Mouse (Mus musculus): Measurements from ENCODE around the gene Rps11. TPM values are rescaled to one million over a fixed set of nuclear protein-coding genes. Genes with fewer than 3 reads are reported as not detected.
A peak's percentile ranks its signal among the peaks of the same experiment; 100 is the strongest.

The Rps11 gene
- polyA plus RNA-seq, 1 experiment from 2014 or later: 1,305 TPM

DNA sequence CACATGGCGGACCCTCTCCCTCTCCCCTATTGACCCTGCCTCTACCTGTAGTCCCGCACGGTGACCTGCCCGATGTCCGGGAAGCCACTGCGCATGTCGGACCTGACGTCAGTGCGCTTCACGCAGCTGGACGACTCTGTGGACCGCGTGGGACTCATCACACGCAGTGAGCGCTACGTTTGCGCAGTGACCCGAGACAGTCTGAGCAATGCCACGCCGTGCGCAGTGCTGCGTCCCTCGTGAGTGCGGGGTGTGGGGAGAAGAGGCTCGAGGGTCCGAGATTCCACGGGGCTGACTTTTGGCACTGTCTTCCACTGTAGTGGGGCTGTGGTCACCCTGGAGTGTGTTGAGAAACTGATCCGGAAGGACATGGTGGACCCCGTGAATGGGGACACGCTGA lies 47.7 kb downstream of the Rps11 start:
- no peak for ATAC-seq (replicated peaks; ENCODE audit: insufficient number of reproducible peaks, low FRiP score, low TSS enrichment)

DNA sequence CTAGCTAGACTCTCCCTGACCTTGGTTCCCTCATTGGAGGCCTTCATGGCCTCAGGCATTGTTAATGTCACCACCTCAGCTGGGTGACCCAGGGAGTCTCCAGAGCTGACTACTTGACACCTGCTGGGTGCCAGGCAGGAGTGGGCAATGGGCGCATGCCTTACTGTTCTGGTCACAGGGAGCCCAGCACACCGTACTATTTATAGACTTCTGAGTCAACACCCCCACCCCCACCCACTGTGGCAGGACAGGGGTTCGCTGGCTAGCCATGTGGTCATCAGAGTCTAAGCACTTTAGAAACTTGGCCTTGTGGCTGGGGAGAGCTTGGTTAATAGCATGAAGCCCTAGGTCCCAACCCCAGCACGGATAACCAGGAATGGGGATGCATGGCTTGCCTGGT lies 48.8 kb downstream of the Rps11 start:
- H3K9me3 ChIP-seq (replicated peaks; ENCODE audit: control insufficient read depth, low read length): no peaks in the 10 kb centered on the region
- peak overlapping the region; percentile 82 for H3K27ac ChIP-seq (ENCODE audit: low read depth, low read length)
- peaks cover 13% of the 10 kb centered on the region for H3K4me1 ChIP-seq (ENCODE audit: control insufficient read depth, insufficient read depth, low read length)
- 0 out of 2 replicates have a peak, but pooled peaks have one; percentile 35 for ATAC-seq (replicated peaks; ENCODE audit: insufficient number of reproducible peaks, low FRiP score, low TSS enrichment)
- H3K9ac ChIP-seq (ENCODE audit: low read depth, low read length): peak overlapping the region; percentile 56; the same call in 1 of the 2 replicates
- WGBS (ENCODE audit: insufficient replicate concordance): 45% methylated on average over 4 of the region's 4 CpGs
- peaks cover 8% of the 10 kb centered on the region for H3K36me3 ChIP-seq (ENCODE audit: control insufficient read depth, insufficient read depth, low read length)
- no peaks in the 10 kb centered on the region for H3K27me3 ChIP-seq (ENCODE audit: control insufficient read depth, insufficient read depth, low read length)
- peak overlapping the region; percentile 22; the same call in 1 of the 2 replicates for H3K4me2 ChIP-seq
- no peak overlapping the region for H3K4me3 ChIP-seq (ENCODE audit: low read depth, low read length)

More for the DNA sequence above, 47.7 kb downstream of the Rps11 start:
- peaks cover 13% of the 10 kb centered on the region for H3K4me1 ChIP-seq (ENCODE audit: control insufficient read depth, insufficient read depth, low read length)
- H3K27ac ChIP-seq (ENCODE audit: low read depth, low read length): peak overlapping the region; percentile 82; the same call in 1 of the 2 replicates
- no peak overlapping the region for H3K4me2 ChIP-seq
- no peaks in the 10 kb centered on the region; the same call in 1 of the 2 replicates for H3K9me3 ChIP-seq (replicated peaks; ENCODE audit: control insufficient read depth, low read length)
- no peak overlapping the region for H3K4me3 ChIP-seq (ENCODE audit: low read depth, low read length)
- H3K36me3 ChIP-seq (ENCODE audit: control insufficient read depth, insufficient read depth, low read length): peaks cover 8% of the 10 kb centered on the region
- WGBS (ENCODE audit: insufficient replicate concordance): 85% methylated on average over 30 of the region's 30 CpGs
- no peaks in the 10 kb centered on the region for H3K27me3 ChIP-seq (ENCODE audit: control insufficient read depth, insufficient read depth, low read length)
- H3K9ac ChIP-seq (ENCODE audit: low read depth, low read length): no peak overlapping the region

DNA sequence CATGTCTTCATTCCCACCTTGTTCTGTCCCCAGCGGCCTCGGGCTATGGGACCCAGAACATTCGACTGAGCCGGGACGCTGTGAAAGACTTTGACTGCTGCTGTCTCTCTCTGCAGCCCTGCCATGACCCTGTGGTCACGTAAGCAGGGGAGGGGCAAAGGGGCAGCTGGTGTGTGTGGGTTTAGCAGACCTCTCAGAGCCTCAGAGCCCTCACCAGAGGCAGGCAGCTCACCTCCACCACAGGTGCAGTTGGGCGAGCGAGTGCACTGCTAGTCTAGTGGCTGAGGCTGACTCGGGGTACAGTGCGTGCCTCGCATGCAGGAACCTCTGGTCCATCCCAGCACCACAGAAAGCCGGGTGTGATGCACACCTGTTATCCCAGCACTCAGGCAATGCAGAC lies 50.3 kb downstream of the Rps11 start:
- Histone ChIP-seq H3K4me3 (ENCODE audit: low read depth, low read length) (no peak overlapping the region), H3K27me3 (ENCODE audit: control insufficient read depth, insufficient read depth, low read length) (no peaks in the 10 kb centered on the region), H3K9me3 (replicated peaks; ENCODE audit: control insufficient read depth, low read length) (no peaks in the 10 kb centered on the region), H3K9ac (ENCODE audit: low read depth, low read length) (no peak overlapping the region), H3K27ac (ENCODE audit: low read depth, low read length) (no peak overlapping the region), H3K36me3 (ENCODE audit: control insufficient read depth, insufficient read depth, low read length) (peaks cover 8% of the 10 kb centered on the region), H3K4me1 (ENCODE audit: control insufficient read depth, insufficient read depth, low read length) (peaks cover 13% of the 10 kb centered on the region), H3K4me2 (no peak overlapping the region)
- 87% methylated on average over 12 of the region's 12 CpGs for WGBS (ENCODE audit: insufficient replicate concordance)
- ATAC-seq (replicated peaks; ENCODE audit: insufficient number of reproducible peaks, low FRiP score, low TSS enrichment): no peak

DNA sequence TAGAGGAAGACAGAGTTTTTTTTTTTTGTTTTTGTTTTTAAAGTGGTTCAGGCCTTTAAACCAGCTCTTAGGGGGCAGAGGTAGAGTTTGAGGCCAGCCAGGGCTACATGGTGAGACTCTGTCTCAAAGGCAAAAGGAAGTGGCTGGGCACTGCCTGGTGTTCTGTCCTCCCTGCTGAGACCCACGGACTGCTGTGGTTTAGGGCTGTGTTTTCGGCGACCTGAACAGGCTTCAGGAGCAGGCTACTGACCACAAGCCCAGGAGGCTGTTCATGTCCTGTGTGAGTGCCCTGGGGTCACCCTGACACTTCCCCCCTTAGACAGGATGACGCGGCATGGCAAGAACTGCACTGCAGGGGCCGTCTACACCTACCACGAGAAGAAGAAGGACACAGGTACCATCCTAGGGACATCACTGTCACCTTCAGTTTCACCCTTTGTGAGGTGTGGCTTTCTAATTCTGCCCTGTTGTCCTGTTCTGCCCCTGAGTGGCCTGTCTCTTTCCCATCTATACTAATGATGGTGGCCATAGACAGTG lies 51.0 kb downstream of the Rps11 start:
- Histone ChIP-seq H3K27ac (ENCODE audit: low read depth, low read length) (0 out of 2 replicates have a peak overlapping the region, but pooled peaks have one; percentile 18), H3K4me1 (ENCODE audit: control insufficient read depth, insufficient read depth, low read length) (peaks cover 13% of the 10 kb centered on the region), H3K9ac (ENCODE audit: low read depth, low read length) (no peak overlapping the region), H3K36me3 (ENCODE audit: control insufficient read depth, insufficient read depth, low read length) (peaks cover 8% of the 10 kb centered on the region), H3K9me3 (replicated peaks; ENCODE audit: control insufficient read depth, low read length) (no peaks in the 10 kb centered on the region), H3K4me3 (ENCODE audit: low read depth, low read length) (no peak overlapping the region), H3K27me3 (ENCODE audit: control insufficient read depth, insufficient read depth, low read length) (no peaks in the 10 kb centered on the region), H3K4me2 (no peak overlapping the region)
- no peak for ATAC-seq (replicated peaks; ENCODE audit: insufficient number of reproducible peaks, low FRiP score, low TSS enrichment)
- 79% methylated on average over 7 of the region's 7 CpGs for WGBS (ENCODE audit: insufficient replicate concordance)

MicroRNAs encoded within 50 kb of the gene (microRNA counts, 519-probe panel; counts per million panel counts)
- microRNA mmu-miR-150: 32.2 counts per million

Small RNA genes lying within 50 kb of the gene (microRNA-seq; reads per million reads assigned to microRNA genes)
- 16.1 reads per million, percentile 48 among the genes with 10 or more reads in this experiment for gene Mir150 (ENCODE audit: borderline number of aligned reads)
- gene Mir5121 (ENCODE audit: borderline number of aligned reads): 112 reads per million, percentile 65 among the genes with 10 or more reads in this experiment
- gene Mir7055 (ENCODE audit: borderline number of aligned reads): not detected

Other genes with a start within 250 kb of the Rps11 start
- 47.3 and 51.9 TPM in 2 replicates for gene Med25, start 231.7 kb downstream of the Rps11 start, polyA plus RNA-seq (2014; fragmentation: Nextera tagmentation; extraction: Ambion mirVana)
- gene Fuz, start 228.4 kb downstream of the Rps11 start, polyA plus RNA-seq (2014; fragmentation: Nextera tagmentation; extraction: Ambion mirVana): 12.2 and 12.8 TPM in 2 replicates
- gene Ap2a1, start 194.9 kb downstream of the Rps11 start, polyA plus RNA-seq (2014; fragmentation: Nextera tagmentation; extraction: Ambion mirVana): 69.1 and 77.3 TPM in 2 replicates
- gene Tsks, start 181.2 kb downstream of the Rps11 start, polyA plus RNA-seq (2014; fragmentation: Nextera tagmentation; extraction: Ambion mirVana): not detected in 2 replicates
- gene Cpt1c, start 149.6 kb downstream of the Rps11 start, polyA plus RNA-seq (2014; fragmentation: Nextera tagmentation; extraction: Ambion mirVana): 10.0 and 10.5 TPM in 2 replicates
- 179 and 194 TPM in 2 replicates for gene Prmt1, start 137.9 kb downstream of the Rps11 start, polyA plus RNA-seq (2014; fragmentation: Nextera tagmentation; extraction: Ambion mirVana)
- gene Irf3, start 126.8 kb downstream of the Rps11 start, polyA plus RNA-seq (2014; fragmentation: Nextera tagmentation; extraction: Ambion mirVana): 57.3 and 61.4 TPM in 2 replicates
- 41.0 and 43.2 TPM in 2 replicates for gene Bcl2l12, start 125.7 kb downstream of the Rps11 start, polyA plus RNA-seq (2014; fragmentation: Nextera tagmentation; extraction: Ambion mirVana)
- 37.9 and 42.5 TPM in 2 replicates for gene Scaf1, start 108.1 kb downstream of the Rps11 start, polyA plus RNA-seq (2014; fragmentation: Nextera tagmentation; extraction: Ambion mirVana)
- 74.4 and 76.1 TPM in 2 replicates for gene Rras, start 106.5 kb downstream of the Rps11 start, polyA plus RNA-seq (2014; fragmentation: Nextera tagmentation; extraction: Ambion mirVana)
- gene Prr12, start 71.6 kb downstream of the Rps11 start, polyA plus RNA-seq (2014; fragmentation: Nextera tagmentation; extraction: Ambion mirVana): 7.9 and 12.1 TPM in 2 replicates
- gene Nosip, start 62.0 kb downstream of the Rps11 start, polyA plus RNA-seq (2014; fragmentation: Nextera tagmentation; extraction: Ambion mirVana): 54.2 and 58.9 TPM in 2 replicates
- gene Prrg2, start 61.8 kb downstream of the Rps11 start, polyA plus RNA-seq (2014; fragmentation: Nextera tagmentation; extraction: Ambion mirVana): 11.7 and 13.3 TPM in 2 replicates
- gene Rcn3, start 32.2 kb downstream of the Rps11 start, polyA plus RNA-seq (2014; fragmentation: Nextera tagmentation; extraction: Ambion mirVana): 339 and 341 TPM in 2 replicates
- 15.1 and 20.5 TPM in 2 replicates for gene Fcgrt, start 20.6 kb downstream of the Rps11 start, polyA plus RNA-seq (2014; fragmentation: Nextera tagmentation; extraction: Ambion mirVana)
- 981 and 1,056 TPM in 2 replicates for gene Rpl13a, start 4.3 kb upstream of the Rps11 start, polyA plus RNA-seq (2014; fragmentation: Nextera tagmentation; extraction: Ambion mirVana)
- gene Gm45713, start 11.8 kb upstream of the Rps11 start, polyA plus RNA-seq (2014; fragmentation: Nextera tagmentation; extraction: Ambion mirVana): 0.21 TPM in 2 replicates
- 1.6 and 2.5 TPM in 2 replicates for gene Flt3l, start 12.0 kb upstream of the Rps11 start, polyA plus RNA-seq (2014; fragmentation: Nextera tagmentation; extraction: Ambion mirVana)
- 99.1 and 99.6 TPM in 2 replicates for gene Pih1d1, start 29.9 kb upstream of the Rps11 start, polyA plus RNA-seq (2014; fragmentation: Nextera tagmentation; extraction: Ambion mirVana)
- 28.7 and 28.9 TPM in 2 replicates for gene Aldh16a1, start 30.1 kb upstream of the Rps11 start, polyA plus RNA-seq (2014; fragmentation: Nextera tagmentation; extraction: Ambion mirVana)
- gene Slc17a7, start 39.5 kb upstream of the Rps11 start, polyA plus RNA-seq (2014; fragmentation: Nextera tagmentation; extraction: Ambion mirVana): 3.0 and 3.7 TPM in 2 replicates
- gene Gfy, start 55.1 kb upstream of the Rps11 start, polyA plus RNA-seq (2014; fragmentation: Nextera tagmentation; extraction: Ambion mirVana): not detected in 2 replicates
- 0.68 TPM in 1 of 2 replicates, not detected in the other for gene Pth2, start 56.6 kb upstream of the Rps11 start, polyA plus RNA-seq (2014; fragmentation: Nextera tagmentation; extraction: Ambion mirVana)
- gene Ccdc155, start 80.5 kb upstream of the Rps11 start, polyA plus RNA-seq (2014; fragmentation: Nextera tagmentation; extraction: Ambion mirVana): 0.39 and 0.70 TPM in 2 replicates
- 1.9 and 2.4 TPM in 2 replicates for gene Dkkl1, start 87.7 kb upstream of the Rps11 start, polyA plus RNA-seq (2014; fragmentation: Nextera tagmentation; extraction: Ambion mirVana)
- gene Tead2, start 91.3 kb upstream of the Rps11 start, polyA plus RNA-seq (2014; fragmentation: Nextera tagmentation; extraction: Ambion mirVana): 129 and 131 TPM in 2 replicates
- gene Cd37, start 114.7 kb upstream of the Rps11 start, polyA plus RNA-seq (2014; fragmentation: Nextera tagmentation; extraction: Ambion mirVana): 2.1 and 2.2 TPM in 2 replicates
- 0.32 and 0.47 TPM in 2 replicates for gene Slc6a16, start 116.6 kb upstream of the Rps11 start, polyA plus RNA-seq (2014; fragmentation: Nextera tagmentation; extraction: Ambion mirVana)
- not detected in 2 replicates for gene Slc6a21, start 153.1 kb upstream of the Rps11 start, polyA plus RNA-seq (2014; fragmentation: Nextera tagmentation; extraction: Ambion mirVana)
- gene Trpm4, start 209.3 kb upstream of the Rps11 start, polyA plus RNA-seq (2014; fragmentation: Nextera tagmentation; extraction: Ambion mirVana): 7.0 and 9.8 TPM in 2 replicates
- gene Hrc, start 210.9 kb upstream of the Rps11 start, polyA plus RNA-seq (2014; fragmentation: Nextera tagmentation; extraction: Ambion mirVana): 24.3 and 30.1 TPM in 2 replicates
- 2.0 and 3.7 TPM in 2 replicates for gene Ppfia3, start 242.6 kb upstream of the Rps11 start, polyA plus RNA-seq (2014; fragmentation: Nextera tagmentation; extraction: Ambion mirVana)
- 1.6 and 1.7 TPM in 2 replicates for gene Lin7b, start 246.1 kb upstream of the Rps11 start, polyA plus RNA-seq (2014; fragmentation: Nextera tagmentation; extraction: Ambion mirVana)

Data from heart, embryonic 11.5 days (tissue).